Mouse (Mus musculus): Measurements from ENCODE around the gene Arhgap35. TPM values are rescaled to one million over a fixed set of nuclear protein-coding genes. Genes with fewer than 3 reads are reported as not detected.

Arhgap35 gene
- polyA plus RNA-seq, 1 experiment from 2014 or later, result 11.5 TPM

DNA sequence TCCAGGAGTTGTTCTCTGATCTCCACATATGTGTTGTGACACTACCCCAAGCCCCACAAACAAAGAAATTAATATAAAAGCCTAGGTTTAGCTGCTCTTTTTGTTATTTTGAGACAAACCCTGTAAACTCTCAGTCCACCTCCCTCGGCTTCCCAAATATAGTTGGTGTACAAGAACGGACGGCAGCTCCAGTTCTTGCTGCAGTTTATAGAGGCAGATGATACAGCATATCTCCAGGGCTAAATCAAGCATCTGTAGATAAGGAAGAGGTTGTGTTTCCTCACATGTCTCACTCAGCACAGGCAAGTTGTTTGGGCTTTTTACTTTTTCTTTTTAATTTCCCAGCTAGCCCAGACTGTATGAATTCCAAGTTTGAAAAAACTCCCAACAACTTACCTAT, 27.1 kb downstream of the Arhgap35 start:
- Histone ChIP-seq H3K27ac (ENCODE audit: low read depth, low read length) (no peak overlapping the region), H3K27me3 (replicated peaks; ENCODE audit: control insufficient read depth, insufficient read depth, low read length) (no peaks in the 10 kb centered on the region), H3K4me1 (replicated peaks; ENCODE audit: control insufficient read depth, insufficient read depth, low read length) (peaks cover 7% of the 10 kb centered on the region), H3K36me3 (ENCODE audit: control insufficient read depth, insufficient read depth, low read length) (no peaks in the 10 kb centered on the region), H3K4me3 (ENCODE audit: low read depth, low read length) (no peak overlapping the region), H3K4me2 (no peak overlapping the region), H3K9me3 (ENCODE audit: control insufficient read depth, low read length) (no peaks in the 10 kb centered on the region), H3K9ac (ENCODE audit: low read depth, low read length) (no peak overlapping the region)
- 67% methylated on average over 3 of the region's 3 CpGs for WGBS
- DNase-seq (ENCODE audit: low spot score) (no peak), ATAC-seq (replicated peaks; ENCODE audit: low FRiP score) (no peak)

DNA sequence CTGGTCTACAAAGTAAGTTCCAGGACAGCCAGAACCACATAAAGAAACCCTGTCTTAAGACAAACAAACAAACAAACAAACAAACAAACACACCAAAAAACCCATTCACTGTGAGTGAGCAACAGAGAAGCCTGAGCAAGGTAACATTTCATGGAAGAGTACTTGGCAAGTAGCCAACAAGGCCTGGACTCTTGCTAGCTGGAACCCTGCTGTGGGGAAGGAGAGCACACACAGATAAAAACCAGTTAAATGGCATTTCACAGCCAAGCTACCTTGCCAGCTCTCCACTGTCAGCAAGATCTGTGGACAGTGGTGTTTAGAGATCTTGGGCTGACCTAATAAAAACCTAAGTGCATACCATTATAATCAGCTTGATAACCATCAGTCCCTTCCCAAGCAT, 30.4 kb downstream of the Arhgap35 start:
- H3K4me3 ChIP-seq (ENCODE audit: low read depth, low read length), result no peak overlapping the region
- no peak overlapping the region for H3K4me2 ChIP-seq
- peaks cover 14% of the 10 kb centered on the region for H3K4me1 ChIP-seq (replicated peaks; ENCODE audit: control insufficient read depth, insufficient read depth, low read length)
- no peak overlapping the region for H3K9ac ChIP-seq (ENCODE audit: low read depth, low read length)
- DNase-seq (ENCODE audit: low spot score) (no peak), ATAC-seq (replicated peaks; ENCODE audit: low FRiP score) (no peak)
- H3K27ac ChIP-seq (ENCODE audit: low read depth, low read length), result no peak overlapping the region
- no peaks in the 10 kb centered on the region for H3K36me3 ChIP-seq (ENCODE audit: control insufficient read depth, insufficient read depth, low read length)
- no peaks in the 10 kb centered on the region for H3K9me3 ChIP-seq (ENCODE audit: control insufficient read depth, low read length)
- no peaks in the 10 kb centered on the region for H3K27me3 ChIP-seq (replicated peaks; ENCODE audit: control insufficient read depth, insufficient read depth, low read length)

DNA sequence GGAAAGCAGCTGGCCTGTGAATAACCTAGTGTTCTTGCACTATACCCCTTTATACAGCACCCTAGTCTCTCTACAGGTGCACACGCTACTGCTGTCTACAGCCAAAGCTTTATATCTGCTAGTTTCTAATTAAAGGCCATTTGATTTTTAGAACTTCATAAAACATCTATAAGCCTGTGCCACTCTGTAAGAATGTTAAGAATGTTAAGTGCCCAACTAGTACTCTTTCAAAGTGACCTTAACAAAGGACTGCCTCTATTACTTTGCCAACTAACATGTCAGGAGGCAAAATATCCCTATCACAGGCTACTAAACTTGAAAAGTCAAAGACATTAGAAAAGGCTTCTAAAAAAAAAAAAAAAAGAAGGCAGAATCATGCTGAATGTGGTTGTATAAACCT, 31.0 kb downstream of the Arhgap35 start:
- 98% methylated on average over 1 of the region's 1 CpGs for WGBS
- DNase-seq (ENCODE audit: low spot score) (no peak), ATAC-seq (replicated peaks; ENCODE audit: low FRiP score) (no peak)
- no peak overlapping the region for H3K4me2 ChIP-seq
- no peak overlapping the region for H3K27ac ChIP-seq (ENCODE audit: low read depth, low read length)
- no peak overlapping the region for H3K4me3 ChIP-seq (ENCODE audit: low read depth, low read length)
- H3K27me3 ChIP-seq (replicated peaks; ENCODE audit: control insufficient read depth, insufficient read depth, low read length), result no peaks in the 10 kb centered on the region
- H3K36me3 ChIP-seq (ENCODE audit: control insufficient read depth, insufficient read depth, low read length), result no peaks in the 10 kb centered on the region
- no peak overlapping the region for H3K9ac ChIP-seq (ENCODE audit: low read depth, low read length)
- peaks cover 14% of the 10 kb centered on the region for H3K4me1 ChIP-seq (replicated peaks; ENCODE audit: control insufficient read depth, insufficient read depth, low read length)
- H3K9me3 ChIP-seq (ENCODE audit: control insufficient read depth, low read length), result no peaks in the 10 kb centered on the region

DNA sequence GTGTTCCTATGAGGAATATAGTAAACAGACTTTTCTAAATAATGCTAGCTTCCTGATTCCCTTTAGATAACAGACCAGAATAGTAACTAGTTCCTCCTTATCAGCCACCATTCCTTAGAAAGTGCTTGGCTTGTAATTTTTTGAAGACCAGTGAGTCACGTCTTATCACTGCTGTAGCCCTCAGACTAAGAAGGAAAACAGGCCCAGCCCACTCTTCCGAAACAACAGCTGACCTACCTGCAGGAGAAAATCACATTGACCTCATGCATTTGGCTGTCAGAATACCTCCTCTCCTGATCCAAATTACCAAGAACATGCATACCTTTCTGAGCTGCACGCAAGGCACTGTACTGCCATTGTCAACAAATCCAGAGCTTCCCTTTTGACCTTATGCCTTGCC, 32.5 kb downstream of the Arhgap35 start:
- no peak overlapping the region for H3K27ac ChIP-seq (ENCODE audit: low read depth, low read length)
- ATAC-seq (replicated peaks; ENCODE audit: low FRiP score) (no peak), DNase-seq (ENCODE audit: low spot score) (no peak)
- H3K4me2 ChIP-seq, result no peak overlapping the region
- no peaks in the 10 kb centered on the region for H3K27me3 ChIP-seq (replicated peaks; ENCODE audit: control insufficient read depth, insufficient read depth, low read length)
- H3K36me3 ChIP-seq (ENCODE audit: control insufficient read depth, insufficient read depth, low read length), result no peaks in the 10 kb centered on the region
- no peak overlapping the region for H3K9ac ChIP-seq (ENCODE audit: low read depth, low read length)
- WGBS, result 53% methylated on average over 3 of the region's 3 CpGs
- no peaks in the 10 kb centered on the region for H3K9me3 ChIP-seq (ENCODE audit: control insufficient read depth, low read length)
- no peak overlapping the region for H3K4me3 ChIP-seq (ENCODE audit: low read depth, low read length)
- peaks cover 14% of the 10 kb centered on the region for H3K4me1 ChIP-seq (replicated peaks; ENCODE audit: control insufficient read depth, insufficient read depth, low read length)

DNA sequence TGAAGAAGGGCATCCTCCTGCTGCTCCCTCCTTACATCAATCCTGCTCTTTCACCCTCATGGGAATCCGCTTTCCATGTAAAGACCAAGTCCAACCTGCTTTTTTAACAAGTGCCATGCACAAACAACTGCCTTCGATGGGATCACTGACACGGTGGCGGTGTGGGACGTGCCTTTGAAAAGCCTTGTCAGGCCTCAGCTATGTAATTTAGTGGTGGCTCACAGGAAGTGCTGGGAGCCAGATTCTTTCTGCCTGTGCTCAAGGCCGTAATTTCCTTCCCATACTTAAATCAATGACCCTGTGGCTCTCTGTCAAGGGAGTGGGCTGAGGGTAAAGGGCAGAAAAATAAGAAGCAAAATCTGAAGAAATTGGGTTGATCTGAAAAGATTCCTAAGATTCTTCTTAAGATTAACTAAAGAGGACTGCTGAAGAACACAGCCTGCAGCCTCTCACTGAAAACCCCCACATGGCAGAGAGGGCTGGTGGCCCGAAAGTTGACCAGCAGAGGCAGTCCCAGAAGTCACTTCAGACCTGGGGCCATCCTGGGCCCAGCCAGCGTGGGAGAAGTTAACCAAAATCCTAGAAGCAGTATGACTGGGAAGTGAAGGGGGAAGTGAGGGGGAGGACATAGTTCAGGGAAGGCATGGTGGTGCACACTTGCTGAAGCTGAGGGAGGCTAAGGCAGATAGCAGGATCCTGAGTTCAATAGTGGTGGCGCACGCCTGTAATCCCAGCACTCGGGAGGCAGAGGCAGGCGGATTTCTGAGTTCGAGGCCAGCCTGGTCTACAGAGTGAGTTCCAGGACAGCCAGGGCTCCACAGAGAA, 33.3 kb downstream of the Arhgap35 start:
- H3K4me3 ChIP-seq (ENCODE audit: low read depth, low read length), result no peak overlapping the region
- DNase-seq (ENCODE audit: low spot score), result no peak
- H3K27me3 ChIP-seq (replicated peaks; ENCODE audit: control insufficient read depth, insufficient read depth, low read length), result no peaks in the 10 kb centered on the region
- no peak overlapping the region for H3K4me2 ChIP-seq
- H3K36me3 ChIP-seq (ENCODE audit: control insufficient read depth, insufficient read depth, low read length), result no peaks in the 10 kb centered on the region
- 65% methylated on average over 13 of the region's 13 CpGs for WGBS
- H3K9ac ChIP-seq (ENCODE audit: low read depth, low read length), result no peak overlapping the region
- no peaks in the 10 kb centered on the region for H3K9me3 ChIP-seq (ENCODE audit: control insufficient read depth, low read length)
- no peak for ATAC-seq (replicated peaks; ENCODE audit: low FRiP score)
- H3K27ac ChIP-seq (ENCODE audit: low read depth, low read length), result no peak overlapping the region
- peaks cover 14% of the 10 kb centered on the region for H3K4me1 ChIP-seq (replicated peaks; ENCODE audit: control insufficient read depth, insufficient read depth, low read length)

DNA sequence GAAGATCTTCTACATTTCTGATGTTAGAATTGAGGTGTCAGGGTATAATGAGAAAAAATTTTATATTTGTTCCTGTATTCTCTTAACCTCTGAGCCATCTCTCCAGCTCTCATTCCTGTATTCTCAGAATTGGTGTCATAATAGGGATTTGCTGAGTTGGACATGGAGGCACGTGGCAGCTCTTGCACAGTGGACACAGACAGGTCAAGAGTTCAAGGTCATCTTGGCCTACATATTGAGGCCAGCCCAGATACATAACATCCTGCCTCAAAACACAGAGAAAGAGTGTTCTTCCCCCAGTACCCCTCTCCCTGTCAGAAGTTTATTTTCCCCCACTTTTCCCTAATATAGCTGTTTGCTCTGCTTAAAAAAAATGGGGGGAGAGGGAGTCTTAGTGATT, 38.1 kb downstream of the Arhgap35 start:
- DNase-seq (ENCODE audit: low spot score) (no peak), ATAC-seq (replicated peaks; ENCODE audit: low FRiP score) (no peak)
- Histone ChIP-seq H3K27me3 (replicated peaks; ENCODE audit: control insufficient read depth, insufficient read depth, low read length) (no peaks in the 10 kb centered on the region), H3K4me1 (replicated peaks; ENCODE audit: control insufficient read depth, insufficient read depth, low read length) (0 out of 2 replicates have a peak, but pooled peaks cover 3% of the 10 kb centered on the region), H3K36me3 (ENCODE audit: control insufficient read depth, insufficient read depth, low read length) (no peaks in the 10 kb centered on the region), H3K9me3 (ENCODE audit: control insufficient read depth, low read length) (no peaks in the 10 kb centered on the region), H3K9ac (ENCODE audit: low read depth, low read length) (no peak overlapping the region), H3K4me3 (ENCODE audit: low read depth, low read length) (no peak overlapping the region), H3K4me2 (no peak overlapping the region), H3K27ac (ENCODE audit: low read depth, low read length) (no peak overlapping the region)
- WGBS, result 57% methylated on average over 1 of the region's 1 CpGs

DNA sequence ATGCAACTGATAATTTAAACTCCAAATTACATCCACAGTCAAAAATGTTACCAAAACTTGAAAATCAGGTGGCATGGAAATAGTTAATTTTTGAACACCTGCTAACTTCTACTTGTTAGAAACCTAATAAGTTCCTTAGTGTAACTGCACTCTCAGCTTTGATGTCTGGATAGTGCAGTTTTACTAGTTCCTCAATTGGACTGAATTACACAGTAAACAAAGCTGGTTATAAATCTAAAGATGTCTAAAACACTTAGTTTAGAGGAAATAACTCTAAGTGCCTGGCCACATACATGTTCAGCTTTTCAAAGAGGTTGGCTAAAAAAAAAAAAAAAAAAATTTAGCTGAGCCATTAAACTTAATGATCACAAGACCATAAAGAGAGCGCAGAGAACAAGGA, 43.6 kb downstream of the Arhgap35 start:
- no peak overlapping the region for H3K4me2 ChIP-seq
- H3K4me1 ChIP-seq (replicated peaks; ENCODE audit: control insufficient read depth, insufficient read depth, low read length), result no peaks in the 10 kb centered on the region
- 95% methylated on average over 1 of the region's 1 CpGs for WGBS

DNA sequence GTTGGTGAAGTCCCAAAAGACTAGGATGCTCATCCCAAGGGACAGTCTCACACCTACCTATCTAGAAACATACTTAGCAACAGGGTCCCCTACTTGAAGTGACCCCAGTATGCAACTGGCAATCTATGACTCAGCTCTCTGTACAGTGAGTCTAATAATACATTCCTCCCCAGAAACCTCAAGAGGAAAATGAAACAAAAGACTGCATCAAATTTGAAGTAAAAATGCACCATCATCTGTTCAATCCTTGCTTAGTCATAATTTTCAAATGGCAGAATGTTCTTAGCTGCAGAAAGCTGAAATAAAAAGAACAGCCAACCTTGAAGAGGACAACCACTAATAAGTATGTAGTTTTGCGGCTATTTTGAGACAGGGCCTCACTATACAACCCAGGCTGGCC, 44.1 kb downstream of the Arhgap35 start:
- no peak for DNase-seq (ENCODE audit: low spot score)
- H3K9me3 ChIP-seq (ENCODE audit: control insufficient read depth, low read length), result no peaks in the 10 kb centered on the region
- H3K4me2 ChIP-seq, result no peak overlapping the region
- H3K4me3 ChIP-seq (ENCODE audit: low read depth, low read length), result no peak overlapping the region
- no peaks in the 10 kb centered on the region for H3K36me3 ChIP-seq (ENCODE audit: control insufficient read depth, insufficient read depth, low read length)
- H3K9ac ChIP-seq (ENCODE audit: low read depth, low read length), result no peak overlapping the region
- H3K4me1 ChIP-seq (replicated peaks; ENCODE audit: control insufficient read depth, insufficient read depth, low read length), result no peaks in the 10 kb centered on the region
- no peaks in the 10 kb centered on the region for H3K27me3 ChIP-seq (replicated peaks; ENCODE audit: control insufficient read depth, insufficient read depth, low read length)
- H3K27ac ChIP-seq (ENCODE audit: low read depth, low read length), result no peak overlapping the region
- ATAC-seq (replicated peaks; ENCODE audit: low FRiP score), result no peak
- 93% methylated on average over 1 of the region's 1 CpGs for WGBS

More for the DNA sequence above, 43.6 kb downstream of the Arhgap35 start:
- DNase-seq (ENCODE audit: low spot score), result no peak
- no peaks in the 10 kb centered on the region for H3K9me3 ChIP-seq (ENCODE audit: control insufficient read depth, low read length)
- no peak overlapping the region for H3K4me3 ChIP-seq (ENCODE audit: low read depth, low read length)
- H3K9ac ChIP-seq (ENCODE audit: low read depth, low read length), result no peak overlapping the region
- H3K27me3 ChIP-seq (replicated peaks; ENCODE audit: control insufficient read depth, insufficient read depth, low read length), result no peaks in the 10 kb centered on the region
- H3K27ac ChIP-seq (ENCODE audit: low read depth, low read length), result no peak overlapping the region
- no peaks in the 10 kb centered on the region for H3K36me3 ChIP-seq (ENCODE audit: control insufficient read depth, insufficient read depth, low read length)
- no peak for ATAC-seq (replicated peaks; ENCODE audit: low FRiP score)

DNA sequence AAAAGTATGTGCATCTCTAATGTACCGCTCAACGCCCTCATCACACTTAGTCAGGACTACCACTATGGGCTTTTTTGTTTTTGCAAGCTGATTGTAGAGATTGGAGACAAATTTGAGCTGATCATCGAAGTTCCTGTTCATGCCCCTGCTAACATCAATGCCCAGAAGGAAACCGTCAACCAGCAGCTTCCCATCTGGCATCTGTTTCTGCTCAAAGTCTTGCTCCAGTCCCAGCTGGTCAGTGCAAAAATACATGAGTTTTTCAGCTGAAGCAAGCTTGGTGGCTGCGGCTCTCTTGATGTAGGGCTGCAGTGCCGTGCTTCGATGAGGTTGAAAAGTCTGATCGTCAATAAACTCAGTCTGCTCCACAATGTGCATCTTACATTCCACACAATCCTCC, 50.3 kb downstream of the Arhgap35 start:
- Histone ChIP-seq H3K9me3 (ENCODE audit: control insufficient read depth, low read length) (no peaks in the 10 kb centered on the region), H3K27ac (ENCODE audit: low read depth, low read length) (no peak overlapping the region), H3K27me3 (replicated peaks; ENCODE audit: control insufficient read depth, insufficient read depth, low read length) (no peaks in the 10 kb centered on the region), H3K4me3 (ENCODE audit: low read depth, low read length) (no peak overlapping the region), H3K4me1 (replicated peaks; ENCODE audit: control insufficient read depth, insufficient read depth, low read length) (no peaks in the 10 kb centered on the region), H3K4me2 (no peak overlapping the region), H3K9ac (ENCODE audit: low read depth, low read length) (no peak overlapping the region), H3K36me3 (ENCODE audit: control insufficient read depth, insufficient read depth, low read length) (peaks cover 16% of the 10 kb centered on the region)
- DNase-seq (ENCODE audit: low spot score), result no peak
- 90% methylated on average over 8 of the region's 8 CpGs for WGBS
- ATAC-seq (replicated peaks; ENCODE audit: low FRiP score), result no peak
